Mouse (Mus musculus) hematopoietic multipotent progenitor cell, adult 10-12 weeks (in vitro differentiated cells): ENCODE measurements around the gene Slc39a8. TPM values are rescaled to one million over a fixed set of nuclear protein-coding genes. Genes with fewer than 3 reads are reported as not detected.

Source experiments
- polyA plus RNA-seq: library from polyadenylated mRNA; stranded (reverse); fragments of >175 nt; gene quantifications from 2 replicates; pipeline ENCODE4 v1.2.3, GENCODE M21; 2012; ENCODE audit warnings: low replicate concordance

Gene Slc39a8
- 3.8 and 4.6 TPM in 2 replicates for polyA plus RNA-seq

GRCm38 (mm10) chr3:135825016-135825753, at the start of gene Slc39a8:
Slc39a8 (plus strand) TSS chr3:135825279.

Other genes starting within 250 kb of the Slc39a8 start
- 104 and 118 TPM in 2 replicates for gene Nfkb1, start 133.7 kb upstream of the Slc39a8 start, polyA plus RNA-seq